Mouse (Mus musculus): ENCODE results near the gene Slc23a4. TPM values are rescaled to one million over a fixed set of nuclear protein-coding genes. Genes with fewer than 3 reads are reported as not detected.

Slc23a4 gene
- total RNA-seq, 1 experiment, result 2.1 TPM

DNA sequence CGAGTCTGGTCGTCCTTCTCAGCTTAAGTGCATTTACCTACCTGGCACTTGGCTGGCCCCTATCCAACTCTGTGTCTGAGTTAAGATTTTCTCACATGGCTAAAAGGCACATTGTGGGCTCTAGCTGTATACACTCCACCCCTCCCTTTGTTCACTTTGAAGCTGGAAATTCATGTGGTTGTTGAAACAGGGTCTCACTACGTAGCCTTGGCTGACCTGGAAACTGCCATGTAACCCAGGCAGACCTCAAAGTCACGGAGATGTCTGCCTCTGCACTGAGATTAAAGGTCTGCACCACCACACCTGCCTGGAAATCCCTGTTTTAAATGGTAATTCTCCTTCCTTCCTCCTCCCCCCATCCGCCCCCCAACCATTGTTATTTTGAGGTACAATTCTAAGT lies 44.7 kb downstream of the Slc23a4 start:
- H3K36me3 ChIP-seq (ENCODE audit: control insufficient read depth, insufficient read depth, low read length, poor library complexity, severe bottlenecking), result no peaks in the 10 kb centered on the region
- in situ Hi-C loops (cut with MboI; ENCODE audit: low sequenced_read_pairs in 2 of 2, unreplicated experiment in 2 of 2), result no loop called here
- H3K9ac ChIP-seq (ENCODE audit: insufficient read depth, low read depth, low read length, poor library complexity, severe bottlenecking), result no peak overlapping the region
- H3K27ac ChIP-seq (ENCODE audit: insufficient read depth, low read depth, low read length, poor library complexity, severe bottlenecking), result no peak overlapping the region
- DNase-seq (ENCODE audit: low read depth, low spot score), result no peak
- H3K4me3 ChIP-seq (ENCODE audit: insufficient read depth in 1 of 2, low read depth in 1 of 2, low read length in 2 of 2, poor library complexity in 1 of 2, severe bottlenecking in 1 of 2), result no peak overlapping the region
- H3K4me1 ChIP-seq (ENCODE audit: control insufficient read depth in 2 of 2, insufficient read depth in 2 of 2, low read length in 2 of 2, poor library complexity in 1 of 2), result peaks cover 2 to 14% of the 10 kb centered on the region in 2 experiments; a peak in 2 of 4 replicates
- TF ChIP-seq HCFC1 (IDR thresholded peaks at IDR 0.05; ENCODE audit: borderline replicate concordance, insufficient read depth, low read length) (no peak), ZNF384 (IDR thresholded peaks at IDR 0.05; ENCODE audit: low read depth, low read length) (no peak), CHD2 (IDR thresholded peaks at IDR 0.05; ENCODE audit: low read depth, low read length) (no peak), ZC3H11A (IDR thresholded peaks at IDR 0.05; ENCODE audit: borderline replicate concordance, low read depth, low read length) (no peak), MAFK (IDR thresholded peaks at IDR 0.05; ENCODE audit: insufficient read depth, low read depth, low read length) (no peak)
- no peaks in the 10 kb centered on the region for H3K9me3 ChIP-seq (ENCODE audit: control insufficient read depth, insufficient read depth, low read depth, low read length)

DNA sequence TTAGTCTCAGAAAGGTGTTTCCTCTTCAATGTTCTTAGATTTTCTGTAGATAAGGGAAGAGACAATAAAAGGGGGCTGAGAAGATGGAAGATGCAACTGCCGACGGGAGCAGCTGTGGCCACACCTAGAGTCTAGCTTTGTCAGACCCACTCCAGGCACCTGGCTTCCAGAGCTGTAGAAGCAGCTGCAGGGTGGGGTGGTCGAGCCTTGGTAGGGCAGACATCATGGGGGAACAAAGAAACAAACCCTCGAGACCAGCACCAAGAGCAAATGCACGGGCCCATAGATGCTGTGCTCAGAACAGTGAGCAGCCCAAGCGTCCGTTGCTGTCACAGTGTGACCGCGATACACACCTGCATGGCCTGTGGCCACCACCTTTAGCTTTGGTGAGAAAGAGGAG lies 45.8 kb downstream of the Slc23a4 start:
- Histone ChIP-seq H3K4me3 (ENCODE audit: insufficient read depth in 1 of 2, low read depth in 1 of 2, low read length in 2 of 2, poor library complexity in 1 of 2, severe bottlenecking in 1 of 2) (no peak overlapping the region), H3K9me3 (ENCODE audit: control insufficient read depth, insufficient read depth, low read depth, low read length) (no peaks in the 10 kb centered on the region), H3K9ac (ENCODE audit: insufficient read depth, low read depth, low read length, poor library complexity, severe bottlenecking) (no peak overlapping the region), H3K36me3 (ENCODE audit: control insufficient read depth, insufficient read depth, low read length, poor library complexity, severe bottlenecking) (no peaks in the 10 kb centered on the region), H3K4me1 (ENCODE audit: control insufficient read depth in 2 of 2, insufficient read depth in 2 of 2, low read length in 2 of 2, poor library complexity in 1 of 2) (peaks cover 2 to 17% of the 10 kb centered on the region in 2 experiments; a peak in 2 of 4 replicates), H3K27ac (ENCODE audit: insufficient read depth, low read depth, low read length, poor library complexity, severe bottlenecking) (no peak overlapping the region)
- in situ Hi-C loops (cut with MboI; ENCODE audit: low sequenced_read_pairs in 2 of 2, unreplicated experiment in 2 of 2), result no loop called here
- DNase-seq (ENCODE audit: low read depth, low spot score), result no peak
- TF ChIP-seq HCFC1 (IDR thresholded peaks at IDR 0.05; ENCODE audit: borderline replicate concordance, insufficient read depth, low read length), result no peak
- no peak for TF ChIP-seq ZNF384 (IDR thresholded peaks at IDR 0.05; ENCODE audit: low read depth, low read length)
- no peak for TF ChIP-seq MAFK (IDR thresholded peaks at IDR 0.05; ENCODE audit: insufficient read depth, low read depth, low read length)

DNA sequence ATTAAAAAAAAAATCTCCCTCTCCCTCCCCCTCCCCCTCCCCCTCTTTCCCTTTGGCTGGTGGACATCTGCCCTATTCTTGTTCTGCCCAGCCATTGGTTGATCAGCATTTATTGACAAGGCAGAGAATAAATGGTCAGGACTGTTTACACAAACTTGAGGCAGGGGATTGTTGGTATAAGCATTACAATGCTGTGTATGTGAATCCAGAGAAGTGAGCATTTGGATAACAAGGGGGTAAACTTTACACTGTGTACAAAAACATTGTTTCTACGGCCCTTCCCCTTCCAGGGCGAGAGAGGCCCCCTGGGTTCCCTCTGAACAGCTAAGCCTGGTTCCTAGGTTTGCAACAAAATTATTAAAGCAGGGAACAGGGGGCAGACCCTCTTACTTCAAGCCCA lies 46.7 kb downstream of the Slc23a4 start:
- no peaks in the 10 kb centered on the region for H3K36me3 ChIP-seq (ENCODE audit: control insufficient read depth, insufficient read depth, low read length, poor library complexity, severe bottlenecking)
- DNase-seq (ENCODE audit: low read depth, low spot score), result no peak
- in situ Hi-C loops (cut with MboI; ENCODE audit: low sequenced_read_pairs in 2 of 2, unreplicated experiment in 2 of 2), result no loop called here
- TF ChIP-seq HCFC1 (IDR thresholded peaks at IDR 0.05; ENCODE audit: borderline replicate concordance, insufficient read depth, low read length) (no peak), ZNF384 (IDR thresholded peaks at IDR 0.05; ENCODE audit: low read depth, low read length) (no peak), CHD2 (IDR thresholded peaks at IDR 0.05; ENCODE audit: low read depth, low read length) (no peak), MAFK (IDR thresholded peaks at IDR 0.05; ENCODE audit: insufficient read depth, low read depth, low read length) (no peak), ZC3H11A (IDR thresholded peaks at IDR 0.05; ENCODE audit: borderline replicate concordance, low read depth, low read length) (no peak)
- no peak overlapping the region for H3K27ac ChIP-seq (ENCODE audit: insufficient read depth, low read depth, low read length, poor library complexity, severe bottlenecking)
- H3K9ac ChIP-seq (ENCODE audit: insufficient read depth, low read depth, low read length, poor library complexity, severe bottlenecking), result no peak overlapping the region
- H3K4me1 ChIP-seq (ENCODE audit: control insufficient read depth in 2 of 2, insufficient read depth in 2 of 2, low read length in 2 of 2, poor library complexity in 1 of 2), result peaks cover 2 to 17% of the 10 kb centered on the region in 2 experiments; a peak in 2 of 4 replicates
- H3K4me3 ChIP-seq (ENCODE audit: insufficient read depth in 1 of 2, low read depth in 1 of 2, low read length in 2 of 2, poor library complexity in 1 of 2, severe bottlenecking in 1 of 2), result no peak overlapping the region
- H3K9me3 ChIP-seq (ENCODE audit: control insufficient read depth, insufficient read depth, low read depth, low read length), result no peaks in the 10 kb centered on the region

DNA sequence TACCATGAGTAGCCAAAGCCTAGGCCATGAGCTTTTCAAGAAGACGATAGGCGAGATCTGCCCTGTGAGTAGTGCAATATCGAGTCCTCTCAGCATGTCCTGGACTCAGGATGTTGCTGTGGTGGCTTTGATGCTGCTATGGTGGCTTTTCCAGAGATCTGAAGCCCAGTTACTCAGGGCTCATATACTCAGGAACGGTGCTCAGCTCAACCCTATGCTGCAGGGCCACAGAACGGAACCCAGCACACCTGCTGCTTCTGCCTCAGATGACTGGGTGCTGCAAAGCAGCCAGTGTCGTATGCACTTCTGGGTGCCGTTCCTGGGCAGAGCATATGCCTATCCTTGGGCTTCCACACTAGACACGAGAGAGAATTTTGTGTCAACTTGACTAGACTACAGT lies 48.8 kb downstream of the Slc23a4 start:
- Histone ChIP-seq H3K9me3 (ENCODE audit: control insufficient read depth, insufficient read depth, low read depth, low read length) (no peaks in the 10 kb centered on the region), H3K27ac (ENCODE audit: insufficient read depth, low read depth, low read length, poor library complexity, severe bottlenecking) (no peak overlapping the region), H3K9ac (ENCODE audit: insufficient read depth, low read depth, low read length, poor library complexity, severe bottlenecking) (no peak overlapping the region), H3K4me1 (ENCODE audit: control insufficient read depth in 2 of 2, insufficient read depth in 2 of 2, low read length in 2 of 2, poor library complexity in 1 of 2) (peaks cover 2 to 17% of the 10 kb centered on the region in 2 experiments; a peak in 2 of 4 replicates), H3K4me3 (ENCODE audit: insufficient read depth in 1 of 2, low read depth in 1 of 2, low read length in 2 of 2, poor library complexity in 1 of 2, severe bottlenecking in 1 of 2) (no peak overlapping the region), H3K36me3 (ENCODE audit: control insufficient read depth, insufficient read depth, low read length, poor library complexity, severe bottlenecking) (no peaks in the 10 kb centered on the region)
- in situ Hi-C loops (cut with MboI; ENCODE audit: low sequenced_read_pairs in 2 of 2, unreplicated experiment in 2 of 2), result no loop called here
- DNase-seq (ENCODE audit: low read depth, low spot score), result no peak
- TF ChIP-seq CHD2 (IDR thresholded peaks at IDR 0.05; ENCODE audit: low read depth, low read length) (no peak), HCFC1 (IDR thresholded peaks at IDR 0.05; ENCODE audit: borderline replicate concordance, insufficient read depth, low read length) (no peak), ZC3H11A (IDR thresholded peaks at IDR 0.05; ENCODE audit: borderline replicate concordance, low read depth, low read length) (no peak), MAFK (IDR thresholded peaks at IDR 0.05; ENCODE audit: insufficient read depth, low read depth, low read length) (no peak), ZNF384 (IDR thresholded peaks at IDR 0.05; ENCODE audit: low read depth, low read length) (no peak)

DNA sequence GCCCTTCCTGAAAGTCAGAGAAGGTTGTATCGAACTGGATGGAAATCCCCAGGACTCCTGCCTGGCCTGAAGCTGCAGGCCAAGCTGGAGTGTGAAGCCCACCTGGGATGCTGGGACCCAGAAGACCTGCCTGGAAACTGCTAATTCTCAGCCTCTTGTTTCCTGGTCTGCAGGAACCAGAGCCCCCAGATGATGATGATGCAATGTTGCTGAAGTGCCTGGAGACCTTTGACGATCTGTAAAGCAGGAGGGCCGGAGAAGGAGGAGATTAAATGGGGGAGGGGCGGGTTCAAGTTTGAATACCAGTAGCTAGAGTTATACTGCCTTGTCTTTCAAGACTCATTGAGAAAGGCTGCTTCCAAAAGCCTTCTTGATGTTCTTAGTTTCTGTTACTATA lies 49.3 kb downstream of the Slc23a4 start:
- in situ Hi-C loops (cut with MboI; ENCODE audit: low sequenced_read_pairs in 2 of 2, unreplicated experiment in 2 of 2), result no loop called here
- H3K4me1 ChIP-seq (ENCODE audit: control insufficient read depth in 2 of 2, insufficient read depth in 2 of 2, low read length in 2 of 2, poor library complexity in 1 of 2), result peaks cover 2 to 14% of the 10 kb centered on the region in 2 experiments; a peak in 2 of 4 replicates
- no peak overlapping the region for H3K27ac ChIP-seq (ENCODE audit: insufficient read depth, low read depth, low read length, poor library complexity, severe bottlenecking)
- no peaks in the 10 kb centered on the region; the same call in 1 of the 2 replicates for H3K36me3 ChIP-seq (ENCODE audit: control insufficient read depth, insufficient read depth, low read length, poor library complexity, severe bottlenecking)
- no peaks in the 10 kb centered on the region for H3K9me3 ChIP-seq (ENCODE audit: control insufficient read depth, insufficient read depth, low read depth, low read length)
- no peak for DNase-seq (ENCODE audit: low read depth, low spot score)
- H3K9ac ChIP-seq (ENCODE audit: insufficient read depth, low read depth, low read length, poor library complexity, severe bottlenecking), result no peak overlapping the region
- no peak overlapping the region for H3K4me3 ChIP-seq (ENCODE audit: insufficient read depth in 1 of 2, low read depth in 1 of 2, low read length in 2 of 2, poor library complexity in 1 of 2, severe bottlenecking in 1 of 2)
- no peak for TF ChIP-seq CHD2 (IDR thresholded peaks at IDR 0.05; ENCODE audit: low read depth, low read length)
- TF ChIP-seq HCFC1 (IDR thresholded peaks at IDR 0.05; ENCODE audit: borderline replicate concordance, insufficient read depth, low read length), result no peak
- TF ChIP-seq ZNF384 (IDR thresholded peaks at IDR 0.05; ENCODE audit: low read depth, low read length), result no peak
- TF ChIP-seq MAFK (IDR thresholded peaks at IDR 0.05; ENCODE audit: insufficient read depth, low read depth, low read length), result no peak
- no peak for TF ChIP-seq ZC3H11A (IDR thresholded peaks at IDR 0.05; ENCODE audit: borderline replicate concordance, low read depth, low read length)
